Mouse (Mus musculus) MEL (cell line): ENCODE measurements around the gene Lrrc74a. TPM values are rescaled to one million over a fixed set of nuclear protein-coding genes. Genes with fewer than 3 reads are reported as not detected.

Experiments used
- DNase-seq: peaks from one replicate; pipeline ENCODE4 v3.0.0; 2011; ENCODE audit warnings: low read depth, low spot score
- H3K27ac ChIP-seq: 2 replicates; pipeline ENCODE4 v1.5.1; 2012; ENCODE audit warnings: low read depth, mild to moderate bottlenecking, control low read depth, low read length, moderate library complexity; ENCODE audit not compliant: control insufficient read depth
- H3K27me3 ChIP-seq, 2 experiments: fragments of 150-350 bp in 1 of 2; sonication (generic) in 1 of 2; 2 replicates each; pipeline ENCODE4 v1.6.1; 2012; ENCODE audit warnings: low read length in 2 of 2, mild to moderate bottlenecking in 2 of 2, improper control_type of control experiment in 1 of 2, moderate library complexity in 1 of 2; ENCODE audit not compliant: insufficient read depth in 2 of 2, control insufficient read depth in 1 of 2
- H3K36me3 ChIP-seq, 2 experiments: 2 replicates each; pipeline ENCODE4 v1.6.1; 2012 to 2014; ENCODE audit warnings: low read length in 2 of 2, improper control_type of control experiment in 1 of 2, inconsistent platforms in 1 of 2, mild to moderate bottlenecking in 1 of 2; ENCODE audit not compliant: insufficient read depth in 2 of 2, control insufficient read depth in 1 of 2
- H3K4me1 ChIP-seq, 2 experiments: fragments of 150-350 bp in 1 of 2; sonication (generic) in 1 of 2; 2 replicates each; pipeline ENCODE4 v1.6.1; 2012; ENCODE audit warnings: low read length in 2 of 2, improper control_type of control experiment in 1 of 2, mild to moderate bottlenecking in 1 of 2; ENCODE audit not compliant: insufficient read depth in 2 of 2, control insufficient read depth in 1 of 2
- H3K4me3 ChIP-seq, 2 experiments: fragments of 150-350 bp in 1 of 2; sonication (generic) in 1 of 2; 2 replicates each; pipeline ENCODE4 v1.5.1; 2012; ENCODE audit warnings: low read depth in 2 of 2, low read length in 2 of 2, mild to moderate bottlenecking in 2 of 2, moderate library complexity in 2 of 2, control low read depth in 1 of 2, improper control_type of control experiment in 1 of 2; ENCODE audit not compliant: control insufficient read depth in 1 of 2, insufficient read depth in 1 of 2
- H3K79me2 ChIP-seq: 2 replicates; pipeline ENCODE4 v1.6.1; 2012; ENCODE audit warnings: mild to moderate bottlenecking, low read length, moderate library complexity; ENCODE audit not compliant: control insufficient read depth, poor library complexity, insufficient read depth
- H3K9ac ChIP-seq: 2 replicates; pipeline ENCODE4 v1.6.1; 2012; ENCODE audit warnings: low read depth, mild to moderate bottlenecking, control low read depth, low read length, moderate library complexity; ENCODE audit not compliant: control insufficient read depth, poor library complexity, severe bottlenecking
- H3K9me3 ChIP-seq: fragments of 150-350 bp; sonication (generic); replicated peaks from 2 replicates; pipeline ENCODE4 v1.6.1; 2012; ENCODE audit warnings: mild to moderate bottlenecking, low read length, improper control_type of control experiment, moderate library complexity; ENCODE audit not compliant: insufficient read depth
- CHD1 ChIP-seq: IDR thresholded peaks from 2 replicates; pipeline ENCODE4 v1.6.1; 2012; ENCODE audit warnings: low read depth, mild to moderate bottlenecking, inconsistent platforms, low read length, improper control_type of control experiment
- E2F4 ChIP-seq: IDR thresholded peaks from 2 replicates; pipeline ENCODE4 v1.6.1; 2011; ENCODE audit warnings: low read depth, low read length, improper control_type of control experiment, borderline replicate concordance
- EP300 ChIP-seq, 2 experiments: IDR thresholded peaks; 2 replicates each; pipeline ENCODE4 v1.6.1; 2011; ENCODE audit warnings: improper control_type of control experiment in 2 of 2, low read length in 2 of 2, low read depth in 1 of 2, mild to moderate bottlenecking in 1 of 2
- GABPA ChIP-seq: IDR thresholded peaks from 2 replicates; pipeline ENCODE4 v1.6.1; 2012; ENCODE audit warnings: low read depth, mild to moderate bottlenecking, inconsistent platforms, low read length, improper control_type of control experiment, moderate library complexity
- JUND ChIP-seq: IDR thresholded peaks from 2 replicates; pipeline ENCODE4 v1.6.1; 2011; ENCODE audit warnings: low read depth, mild to moderate bottlenecking, improper control_type of control experiment, low read length
- MAX ChIP-seq: IDR thresholded peaks from 2 replicates; pipeline ENCODE4 v1.6.1; 2011; ENCODE audit warnings: low read length, improper control_type of control experiment
- MYC ChIP-seq: IDR thresholded peaks from 2 replicates; pipeline ENCODE4 v1.6.1; 2011; ENCODE audit warnings: low read depth, mild to moderate bottlenecking, low read length, improper control_type of control experiment, moderate library complexity
- NELFE ChIP-seq: IDR thresholded peaks from 2 replicates; pipeline ENCODE4 v1.6.1; 2011; ENCODE audit warnings: low read depth, low read length, improper control_type of control experiment
- RCOR1 ChIP-seq: IDR thresholded peaks from 2 replicates; pipeline ENCODE4 v1.6.1; 2012; ENCODE audit warnings: low read depth, mild to moderate bottlenecking, inconsistent platforms, low read length, improper control_type of control experiment
- SMC3 ChIP-seq: IDR thresholded peaks from 2 replicates; pipeline ENCODE4 v1.6.1; 2011; ENCODE audit warnings: low read depth, low read length, improper control_type of control experiment
- TAL1 ChIP-seq: IDR thresholded peaks from 2 replicates; pipeline ENCODE4 v1.6.1; 2012; ENCODE audit warnings: mild to moderate bottlenecking, inconsistent platforms, low read length, moderate library complexity, mixed read lengths
- UBTF ChIP-seq: IDR thresholded peaks from 2 replicates; pipeline ENCODE4 v1.6.1; 2012; ENCODE audit warnings: low read depth, mild to moderate bottlenecking, inconsistent platforms, low read length, improper control_type of control experiment, moderate library complexity, borderline replicate concordance; ENCODE audit not compliant: insufficient read depth
- ZC3H11A ChIP-seq: IDR thresholded peaks from 2 replicates; pipeline ENCODE4 v1.6.1; 2012; ENCODE audit warnings: low read depth, mild to moderate bottlenecking, inconsistent platforms, low read length, improper control_type of control experiment
- polyA plus RNA-seq, 2 experiments: library from polyadenylated mRNA; stranded (reverse) in 1 of 2; unstranded in 1 of 2; fragments of >175 nt in 1 of 2; fragments of >200 nt in 1 of 2; gene quantifications; 2 replicates each; pipeline versions ENCODE4 v1.2.1 to v1.2.4; 2012; ENCODE audit warnings: low replicate concordance in 2 of 2, low read depth in 1 of 2; ENCODE audit not compliant: insufficient read length in 2 of 2, insufficient read depth in 1 of 2, missing spikeins in 1 of 2
- total RNA-seq: library from RNA; depleted of rRNA; stranded (reverse); fragments of 300-350 nt; gene quantifications from 2 replicates; pipeline ENCODE4 v1.2.3, GENCODE M21; 2012

The Lrrc74a gene
- total and polyA plus RNA-seq, 3 experiments: not detected

DNA sequence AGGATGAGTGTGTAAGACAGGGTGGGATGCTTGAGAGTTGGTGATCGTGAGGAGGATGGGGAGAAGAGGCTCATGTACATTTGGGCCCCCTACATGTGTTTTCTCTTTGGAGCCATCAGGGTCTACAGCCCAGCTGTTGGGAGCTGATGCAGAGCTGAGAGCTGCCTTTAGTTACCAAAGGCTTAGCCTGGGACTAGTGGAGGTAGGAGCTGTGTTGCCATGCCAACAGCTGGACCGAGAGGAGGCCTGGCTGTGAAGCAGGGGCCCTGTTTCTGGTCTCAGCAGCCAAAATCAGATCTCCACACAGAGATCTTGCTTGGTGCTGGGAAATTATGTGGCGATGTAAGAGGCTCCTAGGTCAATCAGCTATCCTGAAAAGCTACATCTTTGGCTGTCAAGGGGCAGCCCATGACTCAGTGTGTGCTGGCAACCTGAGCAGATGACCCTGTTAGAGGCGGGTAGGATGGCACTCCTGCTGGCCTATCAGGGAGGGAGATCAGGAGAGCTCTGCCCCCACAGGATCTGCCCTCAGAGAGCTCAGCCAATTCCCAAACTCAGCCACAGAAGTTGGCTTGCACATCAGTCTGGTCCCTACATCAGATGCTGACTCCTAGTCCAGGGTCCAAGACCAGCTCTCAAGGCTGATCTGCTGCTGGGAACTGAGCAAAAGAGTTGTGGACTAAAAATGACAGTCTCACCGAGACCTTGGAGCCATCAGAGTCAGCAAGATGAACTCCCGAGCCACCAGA, 56.1 kb downstream of the Lrrc74a start:
- DNase-seq: no peak
- TF ChIP-seq ZC3H11A (no peak), NELFE (no peak)

DNA sequence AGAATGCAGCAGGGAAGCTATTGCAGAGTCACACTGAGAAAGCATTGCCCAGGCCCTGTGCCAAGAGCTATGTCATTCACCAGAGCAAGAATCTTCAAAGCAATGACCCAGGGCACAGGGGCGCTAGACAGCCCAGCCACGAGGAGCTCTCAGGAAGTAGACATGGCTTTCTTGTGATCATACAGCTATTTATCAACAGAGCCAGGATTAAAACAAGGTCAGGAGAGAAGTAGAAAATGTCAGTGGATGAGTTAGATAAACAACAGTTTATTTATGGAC, 56.6 kb downstream of the Lrrc74a start:
- peak; percentile 67 for DNase-seq
- H3K27me3 ChIP-seq: peaks cover 0 to 1% of the 10 kb centered on the region in 2 experiments; a peak in 2 of 4 replicates
- no peaks in the 10 kb centered on the region for H3K36me3 ChIP-seq
- H3K9ac ChIP-seq: no peak overlapping the region
- H3K9me3 ChIP-seq: no peaks in the 10 kb centered on the region
- TF ChIP-seq SMC3 (no peak), MYC (0 out of 2 replicates have a peak, but pooled peaks have one; percentile 29)
- H3K4me3 ChIP-seq: no peak overlapping the region
- H3K79me2 ChIP-seq: no peaks in the 10 kb centered on the region
- no peak overlapping the region for H3K27ac ChIP-seq
- peaks cover 0 to 10% of the 10 kb centered on the region in 2 experiments; a peak in 2 of 4 replicates for H3K4me1 ChIP-seq

More for the DNA sequence above, 56.1 kb downstream of the Lrrc74a start:
- Histone ChIP-seq H3K79me2 (no peaks in the 10 kb centered on the region), H3K4me1 (peaks cover 0 to 5% of the 10 kb centered on the region in 2 experiments; a peak in 2 of 4 replicates), H3K4me3 (no peak overlapping the region), H3K9ac (no peak overlapping the region), H3K27ac (no peak overlapping the region), H3K36me3 (no peaks in the 10 kb centered on the region), H3K27me3 (peaks cover 0 to 2% of the 10 kb centered on the region in 2 experiments; a peak in 2 of 4 replicates), H3K9me3 (no peaks in the 10 kb centered on the region)

DNA sequence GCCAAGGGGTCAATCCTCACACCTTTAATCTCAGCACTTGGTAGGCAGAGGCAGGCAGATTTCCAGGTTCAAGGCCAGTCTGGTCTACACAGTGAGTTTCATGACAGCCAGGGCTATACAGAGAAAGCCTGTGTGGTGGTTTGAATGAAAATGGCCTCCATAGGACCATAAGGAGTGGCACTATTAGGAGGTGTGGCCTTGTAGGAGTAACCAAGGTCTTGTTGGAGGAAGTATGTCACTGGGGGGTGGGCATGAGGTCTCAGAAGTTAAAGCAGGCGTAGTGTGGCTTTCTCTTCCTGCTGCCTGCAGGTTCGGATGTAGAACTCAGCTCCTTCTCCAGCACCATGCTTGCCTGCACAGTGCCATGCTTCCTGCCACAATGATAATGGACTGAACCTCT, 57.8 kb downstream of the Lrrc74a start:
- no peaks in the 10 kb centered on the region for H3K36me3 ChIP-seq
- H3K4me3 ChIP-seq: no peak overlapping the region
- no peak overlapping the region for H3K27ac ChIP-seq
- H3K4me1 ChIP-seq: peaks cover 0 to 10% of the 10 kb centered on the region in 2 experiments; a peak in 2 of 4 replicates
- H3K9ac ChIP-seq: no peak overlapping the region
- no peaks in the 10 kb centered on the region for H3K27me3 ChIP-seq
- no peaks in the 10 kb centered on the region for H3K79me2 ChIP-seq
- DNase-seq: no peak
- H3K9me3 ChIP-seq: no peaks in the 10 kb centered on the region
- TF ChIP-seq CHD1 (no peak), EP300 (IDR thresholded peaks at IDR 0.05; ENCODE audit: low read depth in 1 of 2, low read length in 2 of 2) (no peak), GABPA (no peak), JUND (no peak), E2F4 (no peak), RCOR1 (no peak), TAL1 (no peak), UBTF (no peak), MAX (no peak)
